Mouse (Mus musculus) brain, adult 10 weeks (tissue): ENCODE measurements around the gene Map3k1. TPM values are rescaled to one million over a fixed set of nuclear protein-coding genes. Genes with fewer than 3 reads are reported as not detected.

ENCODE experiments used
- polyA plus RNA-seq: library from polyadenylated mRNA; stranded (reverse); fragments of 350-450 nt; fragmentation: Illumina TruSeq; extraction: RNeasy Lipid Tissue Mini Kit (QIAGEN cat#74804); gene quantifications from one replicate; pipeline ENCODE4 v1.2.3, GENCODE M21; 2015; ENCODE audit warnings: low read depth, low replicate concordance

Map3k1 gene
- polyA plus RNA-seq, result 4.1 TPM

DNA sequence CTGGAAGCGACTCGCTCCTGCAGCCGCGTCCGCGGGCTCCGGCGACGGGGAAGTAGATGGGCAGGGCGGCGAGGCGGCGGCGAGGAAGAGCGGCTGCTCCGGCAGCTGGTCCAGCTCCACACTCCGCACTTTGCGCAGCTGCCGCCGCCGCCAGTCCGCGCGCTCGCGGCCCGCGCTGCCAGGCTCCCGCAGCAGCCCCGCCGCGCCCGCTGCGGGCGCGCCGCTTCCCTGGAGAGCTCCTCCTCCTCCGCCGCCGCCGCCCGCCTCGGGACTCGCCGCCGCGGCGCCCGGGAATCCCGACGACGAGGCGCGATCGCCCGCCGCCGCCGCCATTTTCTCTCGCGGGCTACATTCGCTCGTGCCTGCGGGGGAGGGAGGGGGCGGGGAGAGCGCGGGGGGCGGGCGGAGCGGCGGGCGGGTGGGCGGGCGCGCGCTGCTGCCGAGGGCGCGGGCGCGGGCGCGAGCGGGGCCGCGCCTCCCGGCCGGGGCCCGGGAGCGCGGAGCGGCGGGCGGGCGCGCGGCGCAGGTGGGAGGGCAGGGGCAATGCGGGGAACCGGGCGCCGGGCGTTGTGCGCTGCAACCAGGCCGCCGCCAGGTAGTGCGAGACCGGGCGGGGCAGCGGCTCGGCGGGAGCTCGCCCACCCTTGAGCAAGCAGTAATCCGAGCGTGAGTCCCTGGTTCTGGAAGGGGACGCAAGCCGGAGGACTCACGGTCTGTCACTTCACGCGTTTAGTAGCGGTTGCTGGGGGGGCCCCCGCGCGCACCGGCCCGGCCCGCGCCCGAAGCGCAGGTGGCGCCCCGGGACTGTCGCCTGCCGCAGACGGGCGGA is at the start of gene Map3k1:
Gene Map3k1, minus strand, starts transcription at position 357 of the 829 bp plus-strand sequence.

Other genes starting within 250 kb of the Map3k1 start
- gene Gm10198, start 216.2 kb downstream of the Map3k1 start, polyA plus RNA-seq, result not detected
- gene Mier3, start 128.0 kb downstream of the Map3k1 start, polyA plus RNA-seq, result 10.8 TPM